Mouse (Mus musculus) small intestine, adult 2 months (tissue): ENCODE data around the gene Nfix. TPM values are rescaled to one million over a fixed set of nuclear protein-coding genes. Genes with fewer than 3 reads are reported as not detected.

Source experiments
- H3K27ac ChIP-seq: fragments of 200-500 bp; 2 replicates; pipeline ENCODE4 v1.5.1; 2012; ENCODE audit warnings: low read depth, low read length, control low read depth, inconsistent platforms; ENCODE audit not compliant: insufficient read depth
- H3K27me3 ChIP-seq: fragments of 200-500 bp; 2 replicates; pipeline ENCODE4 v1.6.1; 2012; ENCODE audit warnings: mild to moderate bottlenecking, moderate library complexity, low read length, inconsistent platforms; ENCODE audit not compliant: control insufficient read depth, insufficient read depth
- H3K36me3 ChIP-seq: fragments of 200-500 bp; 2 replicates; pipeline ENCODE4 v1.6.1; 2012; ENCODE audit warnings: mild to moderate bottlenecking, low read length, control low read depth, inconsistent platforms; ENCODE audit not compliant: control insufficient read depth, insufficient read depth
- H3K4me1 ChIP-seq: fragments of 200-500 bp; 2 replicates; pipeline ENCODE4 v1.6.1; 2012; ENCODE audit warnings: low read length, inconsistent platforms, mixed read lengths; ENCODE audit not compliant: control insufficient read depth, insufficient read depth, insufficient read length
- H3K4me3 ChIP-seq: fragments of 200-500 bp; 2 replicates; pipeline ENCODE4 v1.5.1; 2012; ENCODE audit warnings: low read depth, mild to moderate bottlenecking, control low read depth, inconsistent platforms, low read length, moderate library complexity
- CTCF ChIP-seq: fragments of 200-500 bp; IDR thresholded peaks from 2 replicates; pipeline ENCODE4 v1.5.1; 2012; ENCODE audit warnings: low read depth, mild to moderate bottlenecking, control low read depth, inconsistent platforms, low read length, moderate library complexity, mixed read lengths; ENCODE audit not compliant: insufficient replicate concordance, insufficient read length; ENCODE audit errors: extremely low read depth
- POLR2A ChIP-seq: fragments of 200-500 bp; IDR thresholded peaks from 2 replicates; pipeline ENCODE4 v1.6.1; 2012; ENCODE audit warnings: low read depth, mild to moderate bottlenecking, control low read depth, inconsistent platforms, low read length, moderate library complexity
- WGBS: fragments of 180-500 bp; shearing (Covaris S2); methylation state at CpG from one replicate; pipeline ENCODE4 v1.1.7; 2018; 5-methylcytosine and 5-hydroxymethylcytosine counted together
- polyA plus RNA-seq: library from polyadenylated mRNA; depleted of rRNA; stranded (reverse); fragments of >200 nt; gene quantifications from 2 replicates; pipeline ENCODE4 v1.2.3, GENCODE M21; 2012

The Nfix gene
- polyA plus RNA-seq, 1 experiment, result 26.1 TPM

- TF ChIP-seq POLR2A (no peak), CTCF (no peak)
- H3K36me3 ChIP-seq, result peaks cover 8% of the 10 kb centered on the region
- peaks cover 7% of the 10 kb centered on the region; the same call in 1 of the 2 replicates for H3K4me1 ChIP-seq
- H3K4me3 ChIP-seq, result no peak overlapping the region
- WGBS, result 89% methylated on average over 14 of the region's 14 CpGs
- no peaks in the 10 kb centered on the region for H3K27me3 ChIP-seq
- no peak overlapping the region for H3K27ac ChIP-seq
Observed at GRCm38 (mm10) chr8:84768343-84769095, 31.6 kb downstream of the Nfix start.

GRCm38 (mm10) chr8:84767221-84767620 lies 32.9 kb downstream of the Nfix start:
- H3K36me3 ChIP-seq, result peaks cover 8% of the 10 kb centered on the region
- no peak overlapping the region for H3K27ac ChIP-seq
- TF ChIP-seq CTCF, result no peak
- no peak for TF ChIP-seq POLR2A
- H3K4me1 ChIP-seq, result peaks cover 4% of the 10 kb centered on the region; the same call in 1 of the 2 replicates
- 90% methylated on average over 10 of the region's 10 CpGs for WGBS
- no peak overlapping the region for H3K4me3 ChIP-seq
- no peaks in the 10 kb centered on the region for H3K27me3 ChIP-seq

DNA sequence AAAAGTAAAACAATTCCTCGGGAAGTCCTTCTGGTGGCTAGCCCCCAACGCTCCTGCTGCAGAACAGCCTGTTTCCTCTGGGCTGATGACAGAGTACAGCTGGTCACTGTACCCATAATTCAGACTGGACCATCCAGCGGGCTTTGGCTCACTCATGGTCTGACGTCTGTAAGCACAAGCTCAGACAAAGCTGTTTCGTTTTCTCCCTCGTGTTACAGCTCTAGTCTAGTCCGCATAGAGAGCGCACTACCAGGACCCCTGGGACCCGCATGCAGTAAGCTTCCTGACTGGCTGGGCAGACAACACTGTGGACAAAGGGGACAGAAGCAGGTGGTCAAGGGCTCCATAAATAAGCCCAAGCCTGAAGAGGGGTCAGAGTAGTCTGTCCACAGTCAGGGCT lies 33.7 kb downstream of the Nfix start:
- H3K27ac ChIP-seq, result peak overlapping the region; percentile 31; the same call in 1 of the 2 replicates

GRCm38 (mm10) chr8:84765629-84766028 lies 34.5 kb downstream of the Nfix start:
- no peak for TF ChIP-seq CTCF
- no peak for TF ChIP-seq POLR2A
- Histone ChIP-seq H3K4me1 (peaks cover 2% of the 10 kb centered on the region; the same call in 1 of the 2 replicates), H3K4me3 (no peak overlapping the region), H3K27me3 (no peaks in the 10 kb centered on the region), H3K27ac (no peak overlapping the region), H3K36me3 (peaks cover 8% of the 10 kb centered on the region)
- 77% methylated on average over 10 of the region's 10 CpGs for WGBS

More for the DNA sequence above, 33.7 kb downstream of the Nfix start:
- WGBS, result 82% methylated on average over 9 of the region's 9 CpGs
- TF ChIP-seq CTCF, result no peak
- no peak for TF ChIP-seq POLR2A
- Histone ChIP-seq H3K36me3 (peaks cover 8% of the 10 kb centered on the region), H3K4me1 (peaks cover 2% of the 10 kb centered on the region; the same call in 1 of the 2 replicates), H3K27me3 (no peaks in the 10 kb centered on the region), H3K4me3 (no peak overlapping the region)

DNA sequence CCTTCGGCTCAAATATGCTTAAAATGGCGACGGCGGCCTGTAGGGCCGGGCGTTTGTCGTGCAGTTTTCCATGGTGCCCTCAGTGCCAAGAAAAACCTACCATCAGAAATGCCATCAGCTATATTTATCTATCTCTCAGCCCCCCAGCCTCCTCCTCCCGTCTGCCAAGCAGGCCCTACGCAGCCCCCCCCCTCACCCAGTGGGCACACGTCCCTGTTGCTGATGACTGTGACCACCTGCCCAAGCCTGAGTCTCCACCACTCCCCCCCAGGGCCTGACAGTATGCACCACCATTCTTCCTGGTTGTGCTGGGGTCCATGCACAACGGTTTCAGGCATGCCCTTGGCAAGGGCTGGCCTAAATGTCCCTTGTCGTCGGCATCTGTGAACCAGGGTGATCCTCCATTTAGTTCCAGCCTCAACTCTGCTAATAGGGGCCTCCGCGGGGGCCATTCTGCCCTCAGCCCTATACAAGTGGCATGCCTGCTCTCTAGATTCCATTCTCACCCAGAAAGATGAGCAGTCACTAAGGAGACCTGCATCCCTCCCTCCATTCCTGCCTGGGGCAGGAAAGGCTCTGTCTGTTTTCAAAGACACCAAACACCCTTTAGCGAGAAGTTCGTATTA lies 35.2 kb downstream of the Nfix start:
- Histone ChIP-seq H3K4me1 (peaks cover under 1% of the 10 kb centered on the region; the same call in 1 of the 2 replicates), H3K27ac (no peak overlapping the region), H3K4me3 (no peak overlapping the region), H3K27me3 (no peaks in the 10 kb centered on the region), H3K36me3 (peaks cover 8% of the 10 kb centered on the region)
- 91% methylated on average over 17 of the region's 17 CpGs for WGBS
- no peak for TF ChIP-seq CTCF
- TF ChIP-seq POLR2A, result no peak

DNA sequence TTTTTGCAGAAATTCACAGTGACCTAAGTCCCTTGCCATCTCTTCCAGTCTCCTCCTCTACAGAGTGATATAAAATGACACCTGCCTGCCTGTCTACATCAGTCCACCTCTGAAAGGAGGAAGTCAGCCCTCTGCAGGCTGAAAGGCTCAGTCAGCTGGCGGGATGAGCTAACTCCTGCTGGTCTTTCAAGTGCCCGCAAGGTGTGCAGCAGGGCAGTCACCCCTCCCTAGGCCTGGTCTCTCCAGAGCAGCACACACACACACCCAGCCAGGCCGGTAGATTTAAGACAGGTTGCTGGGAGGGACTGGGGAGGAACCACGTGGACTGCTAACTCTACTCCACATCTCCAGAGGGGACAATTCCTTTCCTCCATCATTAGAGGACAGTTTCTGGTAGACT lies 36.0 kb downstream of the Nfix start:
- Histone ChIP-seq H3K27me3 (no peaks in the 10 kb centered on the region), H3K4me3 (no peak overlapping the region), H3K36me3 (peaks cover 8% of the 10 kb centered on the region), H3K4me1 (no peaks in the 10 kb centered on the region; the same call in 1 of the 2 replicates), H3K27ac (no peak overlapping the region)
- no peak for TF ChIP-seq POLR2A
- TF ChIP-seq CTCF, result no peak
- 28% methylated on average over 4 of the region's 4 CpGs for WGBS

- Histone ChIP-seq H3K36me3 (no peaks in the 10 kb centered on the region), H3K4me1 (no peaks in the 10 kb centered on the region; the same call in 1 of the 2 replicates), H3K27ac (no peak overlapping the region), H3K27me3 (no peaks in the 10 kb centered on the region), H3K4me3 (no peak overlapping the region)
- 80% methylated on average over 2 of the region's 2 CpGs for WGBS
- TF ChIP-seq CTCF (no peak), POLR2A (no peak)
Observed at GRCm38 (mm10) chr8:84760901-84761300, 39.2 kb downstream of the Nfix start.
